Mouse (Mus musculus): ENCODE results near the gene Rgs9bp.
"Not testable (repeated sequence)": the region's sequence is repeated elsewhere in the genome, so short reads cannot be mapped to it uniquely, and the experiment has no call there.

Gene Rgs9bp

GRCm38 (mm10) chr7:35583476-35584025 lies 1.8 kb downstream of the Rgs9bp start:
- DNase-seq: no peak

- DNase-seq: no peak
These were observed 2.7 kb downstream of the Rgs9bp start for GRCm38 (mm10) chr7:35582719-35583118.

GRCm38 (mm10) chr7:35579849-35580248 lies 5.5 kb downstream of the Rgs9bp start:
- peak; percentile 62 to 65 for DNase-seq

- not testable (repeated sequence) for DNase-seq
These were observed 14.5 kb downstream of the Rgs9bp start for GRCm38 (mm10) chr7:35570883-35571282.

- not testable (repeated sequence) for DNase-seq
These were observed 15.7 kb downstream of the Rgs9bp start for GRCm38 (mm10) chr7:35569724-35570123.

GRCm38 (mm10) chr7:35565965-35566364 lies 19.4 kb downstream of the Rgs9bp start:
- DNase-seq: not testable (repeated sequence)

GRCm38 (mm10) chr7:35564872-35565271 lies 20.5 kb downstream of the Rgs9bp start:
- DNase-seq: not testable (repeated sequence)

GRCm38 (mm10) chr7:35564067-35564865 lies 21.1 kb downstream of the Rgs9bp start:
- DNase-seq: no peak

- DNase-seq: no peak
These were observed 22.3 kb downstream of the Rgs9bp start for GRCm38 (mm10) chr7:35563071-35563470.

GRCm38 (mm10) chr7:35559838-35560237 lies 25.5 kb downstream of the Rgs9bp start:
- DNase-seq: no peak

GRCm38 (mm10) chr7:35558681-35559080 lies 26.7 kb downstream of the Rgs9bp start:
- no peak for DNase-seq

- no peak for DNase-seq
These were observed 27.8 kb downstream of the Rgs9bp start for GRCm38 (mm10) chr7:35557577-35557976.

- DNase-seq: no peak
These were observed 28.5 kb downstream of the Rgs9bp start for GRCm38 (mm10) chr7:35556905-35557304.

- DNase-seq: no peak
These were observed 29.2 kb downstream of the Rgs9bp start, which contains the start of gene Nudt19 for GRCm38 (mm10) chr7:35556205-35556603. Nudt19 (minus strand) TSS chr7:35556304.

- peak; percentile 93 to 94 for DNase-seq
These were observed 29.9 kb downstream of the Rgs9bp start for GRCm38 (mm10) chr7:35555224-35556204.

- DNase-seq: peak; percentile 62 to 71
These were observed 30.7 kb downstream of the Rgs9bp start for GRCm38 (mm10) chr7:35554605-35555175.

- DNase-seq: peak; percentile 49 to 60
These were observed 31.4 kb downstream of the Rgs9bp start for GRCm38 (mm10) chr7:35553751-35554604.

GRCm38 (mm10) chr7:35545881-35546280 lies 39.5 kb downstream of the Rgs9bp start:
- peak; percentile 75 to 84 for DNase-seq

- no peak for DNase-seq
These were observed 47.8 kb downstream of the Rgs9bp start, which contains the start of gene Tdrd12 for GRCm38 (mm10) chr7:35537562-35537961. Tdrd12 (minus strand) TSS chr7:35537745.

GRCm38 (mm10) chr7:35535750-35536512 lies 49.5 kb downstream of the Rgs9bp start:
- DNase-seq: no peak

GRCm38 (mm10) chr7:35530544-35530943 lies 54.8 kb downstream of the Rgs9bp start:
- DNase-seq: not testable (repeated sequence)

Data from cerebellum, postnatal 10 days (tissue).